Mouse (Mus musculus) ES-Bruce4 (cell line): ENCODE results near the gene Hbq1b.

ENCODE experiments used
- CTCF ChIP-seq: IDR thresholded peaks from one replicate; pipeline ENCODE4 v1.8.1; 2011; ENCODE audit warnings: low read depth, low read length
- POLR2A ChIP-seq: IDR thresholded peaks from one replicate; pipeline ENCODE4 v1.8.1; 2011; ENCODE audit warnings: low read length; ENCODE audit not compliant: insufficient read depth

GRCm38 (mm10) chr11:32309928-32310327 lies 23.2 kb downstream of the Hbq1b start:
- TF ChIP-seq POLR2A (no peak), CTCF (no peak)
